Comparison of ENCODE assay signal across 25 mouse cellular contexts in genomic region chr3:17214031-17214430, GRCm38 (mm10).
DNase-seq lines count a peak whose midpoint lies in the region; ATAC-seq and TF ChIP-seq lines count a peak whose summit lies in the region.
"Had no signal": no experiment of that assay in that cellular context is flagged by ENCODE, and none has a peak within 500 bp of the region (broad histone marks: within the 10 kb centered on the region; RNA-seq: fewer than 3 reads in every experiment).

No protein-coding gene starts in this region.

- no peaks in the 10 kb centered on the region for H3K27me3 ChIP-seq in hindbrain, embryonic 13.5 days
- no peaks in the 10 kb centered on the region for H3K27me3 ChIP-seq in hindbrain, embryonic 10.5 days (ENCODE audit: insufficient read depth, poor library complexity, severe bottlenecking)
- H3K27me3 ChIP-seq in neural tube, embryonic 12.5 days (replicated peaks) = no peaks in the 10 kb centered on the region
- H3K27me3 ChIP-seq in neural tube, embryonic 15.5 days (replicated peaks) = no peaks in the 10 kb centered on the region
- H3K27me3 ChIP-seq in midbrain, postnatal 0 days (ENCODE audit: insufficient read depth, low read length) = no peaks in the 10 kb centered on the region
- H3K27me3 ChIP-seq: limb, embryonic 13.5 days; liver, embryonic 13.5 days had no signal

- ATAC-seq in hindbrain, embryonic 13.5 days (ENCODE audit: low FRiP score) = 0 out of 2 replicates have a peak, but pooled peaks have one; percentile 21
- peak; percentile 54; the same call in 1 of the 2 replicates for ATAC-seq in neural tube, embryonic 12.5 days (ENCODE audit: low FRiP score, low read depth)
- ATAC-seq in neural tube, embryonic 15.5 days (ENCODE audit: low FRiP score) = no peak
- ATAC-seq in midbrain, postnatal 0 days (ENCODE audit: low FRiP score) = no peak
- ATAC-seq: inflammation-experienced regulatory T-cells, adult 6 months had no signal

- 51% methylated on average over 3 of the region's 3 CpGs for WGBS in hindbrain, embryonic 13.5 days
- 77% methylated on average over 3 of the region's 3 CpGs for WGBS in hindbrain, embryonic 10.5 days
- 33% methylated on average over 3 of the region's 3 CpGs for WGBS in neural tube, embryonic 12.5 days
- WGBS in neural tube, embryonic 15.5 days = 35% methylated on average over 3 of the region's 3 CpGs
- WGBS in midbrain, postnatal 0 days = 43% methylated on average over 3 of the region's 3 CpGs

- no peak for DNase-seq in hindbrain, embryonic 10.5 days (ENCODE audit: low spot score)
- peak; percentile 2 for DNase-seq in midbrain, postnatal 0 days (ENCODE audit: low spot score)
- DNase-seq in adrenal gland, postnatal 36 days = no peak
- no peak for DNase-seq in cerebellum, postnatal 25 days
- DNase-seq: adrenal gland, adult 2 months; cerebellum, adult 2 months; cerebellum, postnatal 36 days; embryo, embryonic 11 days; gastrocnemius, adult 2 months; heart, postnatal 4 days; kidney, adult 18-20 months; kidney, postnatal 4 days; layer of hippocampus, adult 9-11 months; liver, embryonic 13.5 days; lung, adult 2 months; lung, postnatal 14 days; thymus, adult 2 months; thymus, postnatal 4 days had no signal

- H3K4me3 ChIP-seq in hindbrain, embryonic 13.5 days = no peak overlapping the region
- H3K4me3 ChIP-seq in hindbrain, embryonic 10.5 days = no peak overlapping the region
- no peak overlapping the region for H3K4me3 ChIP-seq in neural tube, embryonic 12.5 days
- no peak overlapping the region for H3K4me3 ChIP-seq in neural tube, embryonic 15.5 days (replicated peaks)
- H3K4me3 ChIP-seq in midbrain, postnatal 0 days (ENCODE audit: low read depth, low read length) = no peak overlapping the region
- H3K4me3 ChIP-seq: gastrocnemius, adult 2 months; heart, embryonic 10.5 days; limb, embryonic 13.5 days; liver, embryonic 13.5 days had no signal

- H3K9ac ChIP-seq in hindbrain, embryonic 13.5 days = no peak overlapping the region
- H3K9ac ChIP-seq in neural tube, embryonic 12.5 days = no peak overlapping the region
- no peak overlapping the region for H3K9ac ChIP-seq in neural tube, embryonic 15.5 days (replicated peaks)
- no peak overlapping the region for H3K9ac ChIP-seq in midbrain, postnatal 0 days (replicated peaks; ENCODE audit: low read length, poor library complexity, severe bottlenecking)
- H3K9ac ChIP-seq: limb, embryonic 13.5 days; liver, embryonic 13.5 days had no signal

- H3K9me3 ChIP-seq in hindbrain, embryonic 13.5 days = no peaks in the 10 kb centered on the region
- H3K9me3 ChIP-seq in hindbrain, embryonic 10.5 days = no peaks in the 10 kb centered on the region
- no peaks in the 10 kb centered on the region for H3K9me3 ChIP-seq in neural tube, embryonic 12.5 days
- H3K9me3 ChIP-seq in neural tube, embryonic 15.5 days (replicated peaks) = no peaks in the 10 kb centered on the region
- no peaks in the 10 kb centered on the region for H3K9me3 ChIP-seq in midbrain, postnatal 0 days (ENCODE audit: low read length)
- H3K9me3 ChIP-seq: heart, embryonic 10.5 days; limb, embryonic 13.5 days; liver, embryonic 13.5 days had no signal

- H3K4me1 ChIP-seq in hindbrain, embryonic 13.5 days (replicated peaks) = no peaks in the 10 kb centered on the region
- no peaks in the 10 kb centered on the region for H3K4me1 ChIP-seq in hindbrain, embryonic 10.5 days (replicated peaks)
- H3K4me1 ChIP-seq in neural tube, embryonic 12.5 days = no peaks in the 10 kb centered on the region
- no peaks in the 10 kb centered on the region for H3K4me1 ChIP-seq in neural tube, embryonic 15.5 days
- H3K4me1 ChIP-seq in midbrain, postnatal 0 days (ENCODE audit: insufficient read depth, low read length) = no peaks in the 10 kb centered on the region
- H3K4me1 ChIP-seq: heart, embryonic 10.5 days; limb, embryonic 13.5 days; liver, embryonic 13.5 days had no signal

- H3K4me2 ChIP-seq in hindbrain, embryonic 13.5 days = no peak overlapping the region
- H3K4me2 ChIP-seq in neural tube, embryonic 12.5 days (replicated peaks) = no peak overlapping the region
- no peak overlapping the region for H3K4me2 ChIP-seq in neural tube, embryonic 15.5 days
- no peak overlapping the region for H3K4me2 ChIP-seq in midbrain, postnatal 0 days (ENCODE audit: low read depth, low read length, poor library complexity, severe bottlenecking)
- H3K4me2 ChIP-seq: limb, embryonic 13.5 days; liver, embryonic 13.5 days had no signal

- TF ChIP-seq CTCF in midbrain, postnatal 0 days (IDR thresholded peaks at IDR 0.05) = no peak

- no peak overlapping the region for H3K27ac ChIP-seq in hindbrain, embryonic 13.5 days
- no peak overlapping the region for H3K27ac ChIP-seq in hindbrain, embryonic 10.5 days
- H3K27ac ChIP-seq in neural tube, embryonic 12.5 days = no peak overlapping the region
- H3K27ac ChIP-seq in neural tube, embryonic 15.5 days (replicated peaks) = no peak overlapping the region
- no peak overlapping the region for H3K27ac ChIP-seq in midbrain, postnatal 0 days (ENCODE audit: low read depth, low read length)
- H3K27ac ChIP-seq: gastrocnemius, adult 2 months; heart, embryonic 10.5 days; limb, embryonic 13.5 days; liver, embryonic 13.5 days; stomach, postnatal 0 days had no signal

- H3K36me3 ChIP-seq in hindbrain, embryonic 13.5 days = no peaks in the 10 kb centered on the region
- no peaks in the 10 kb centered on the region for H3K36me3 ChIP-seq in hindbrain, embryonic 10.5 days
- no peaks in the 10 kb centered on the region for H3K36me3 ChIP-seq in neural tube, embryonic 12.5 days
- H3K36me3 ChIP-seq in neural tube, embryonic 15.5 days = no peaks in the 10 kb centered on the region
- H3K36me3 ChIP-seq in midbrain, postnatal 0 days (ENCODE audit: insufficient read depth, low read length) = no peaks in the 10 kb centered on the region
- H3K36me3 ChIP-seq: heart, embryonic 10.5 days; limb, embryonic 13.5 days; liver, embryonic 13.5 days had no signal

Comparison
In these comparisons a context has a peak if more than half of its experiments do, and no peak if none do; other contexts are left out.
1. ATAC-seq: peak in hindbrain, embryonic 13.5 days (single experiment) and neural tube, embryonic 12.5 days (single experiment); none in neural tube, embryonic 15.5 days (single experiment) and midbrain, postnatal 0 days (single experiment).